Mouse (Mus musculus) hindbrain, embryonic 11.5 days (tissue): Measurements from ENCODE around the gene Gpr55. TPM values are rescaled to one million over a fixed set of nuclear protein-coding genes. Genes with fewer than 3 reads are reported as not detected.

ENCODE experiments used
- ATAC-seq: fragments of 200-750 bp; cut with Nextera tagmentation; 2 replicates; pipeline ENCODE4 v1.8.0; 2017; ENCODE audit warnings: mild to moderate bottlenecking, moderate TSS enrichment, moderate library complexity; ENCODE audit not compliant: low FRiP score
- DNase-seq: peaks from one replicate; pipeline ENCODE4 v3.0.0-alpha.2; 2015; ENCODE audit warnings: low spot score
- H3K27ac ChIP-seq: fragments of 300-500 bp; sonication (generic); 2 replicates; pipeline ENCODE4 v1.5.1; 2014; ENCODE audit warnings: mild to moderate bottlenecking, low read depth, low read length
- H3K27me3 ChIP-seq: fragments of 300-500 bp; sonication (generic); 2 replicates; pipeline ENCODE4 v1.6.1; 2014; ENCODE audit warnings: mild to moderate bottlenecking, low read length, moderate library complexity, mixed read lengths; ENCODE audit not compliant: control insufficient read depth, insufficient read depth
- H3K36me3 ChIP-seq: fragments of 300-500 bp; sonication (generic); 2 replicates; pipeline ENCODE4 v1.6.1; 2014; ENCODE audit warnings: mild to moderate bottlenecking, low read length, moderate library complexity, mixed read lengths; ENCODE audit not compliant: control insufficient read depth, insufficient read depth
- H3K4me1 ChIP-seq: fragments of 300-500 bp; sonication (generic); replicated peaks from 2 replicates; pipeline ENCODE4 v1.6.1; 2014; ENCODE audit warnings: low read length, mixed read lengths; ENCODE audit not compliant: control insufficient read depth, insufficient read depth
- H3K4me2 ChIP-seq: fragments of 300-500 bp; sonication (generic); replicated peaks from 2 replicates; pipeline ENCODE4 v1.6.1; 2014; ENCODE audit warnings: mild to moderate bottlenecking, low read depth, low read length
- H3K4me3 ChIP-seq: fragments of 300-500 bp; sonication (generic); 2 replicates; pipeline ENCODE4 v1.5.1; 2014; ENCODE audit warnings: low read depth, low read length
- H3K9ac ChIP-seq: fragments of 300-500 bp; sonication (generic); 2 replicates; pipeline ENCODE4 v1.6.1; 2014; ENCODE audit warnings: low read depth, low read length
- H3K9me3 ChIP-seq: fragments of 300-500 bp; sonication (generic); 2 replicates; pipeline ENCODE4 v1.6.1; 2016; ENCODE audit warnings: low read length; ENCODE audit not compliant: control insufficient read depth
- WGBS: fragments of 180-500 bp; shearing (Covaris S2); extraction: QIAGEN DNeasy Blood & Tissue Kit; methylation state at CpG from one replicate; pipeline ENCODE4 v1.1.7; 2014; 5-methylcytosine and 5-hydroxymethylcytosine counted together
- polyA plus RNA-seq: library from polyadenylated mRNA; unstranded; fragments of >200 nt; fragmentation: Nextera tagmentation; extraction: Ambion mirVana; gene quantifications from 2 replicates; pipeline ENCODE4 v1.2.1, GENCODE M21; 2014

Gene Gpr55
- polyA plus RNA-seq, 1 experiment from 2014 or later = 0.08 TPM

DNA sequence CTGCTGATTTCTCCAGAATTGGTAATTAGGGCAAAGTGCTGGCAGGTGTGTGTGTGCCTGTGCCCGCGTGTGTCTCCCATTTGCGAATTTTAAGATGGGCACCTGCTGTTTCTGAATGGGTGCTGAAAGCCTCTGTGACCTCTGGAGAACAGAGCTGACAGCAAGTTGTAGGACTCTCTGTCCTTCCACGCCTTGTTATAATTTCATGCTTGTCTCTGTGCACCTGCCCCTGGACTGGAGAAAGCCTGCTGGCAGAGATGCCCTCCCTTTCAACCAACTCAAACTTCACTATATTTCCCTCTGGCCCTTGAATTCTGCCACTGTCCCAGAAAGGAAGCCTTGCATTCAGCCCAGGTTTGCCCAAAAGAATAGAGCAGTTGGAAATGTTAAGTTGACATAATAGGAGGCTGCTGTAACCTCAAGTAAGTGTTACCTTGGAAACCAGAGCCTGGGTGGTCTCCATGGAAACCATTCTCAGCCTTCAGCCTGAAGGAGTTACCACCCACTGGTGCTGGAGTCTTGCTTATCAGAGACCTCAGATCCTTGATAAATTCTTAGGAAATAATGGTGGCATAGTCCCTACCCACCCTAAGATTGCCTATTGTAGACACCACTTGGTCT, 43.9 kb downstream of the Gpr55 start:
- Histone ChIP-seq H3K27me3 (no peaks in the 10 kb centered on the region), H3K4me3 (no peak overlapping the region), H3K9me3 (no peaks in the 10 kb centered on the region), H3K4me2 (no peak overlapping the region), H3K9ac (no peak overlapping the region), H3K4me1 (peaks cover 6% of the 10 kb centered on the region; the same call in 1 of the 2 replicates), H3K27ac (peak overlapping the region; percentile 30; the same call in 1 of the 2 replicates), H3K36me3 (no peaks in the 10 kb centered on the region)
- DNase-seq (peak; percentile 69), ATAC-seq (peak; percentile 81)
- 19% methylated on average over 4 of the region's 4 CpGs for WGBS

DNA sequence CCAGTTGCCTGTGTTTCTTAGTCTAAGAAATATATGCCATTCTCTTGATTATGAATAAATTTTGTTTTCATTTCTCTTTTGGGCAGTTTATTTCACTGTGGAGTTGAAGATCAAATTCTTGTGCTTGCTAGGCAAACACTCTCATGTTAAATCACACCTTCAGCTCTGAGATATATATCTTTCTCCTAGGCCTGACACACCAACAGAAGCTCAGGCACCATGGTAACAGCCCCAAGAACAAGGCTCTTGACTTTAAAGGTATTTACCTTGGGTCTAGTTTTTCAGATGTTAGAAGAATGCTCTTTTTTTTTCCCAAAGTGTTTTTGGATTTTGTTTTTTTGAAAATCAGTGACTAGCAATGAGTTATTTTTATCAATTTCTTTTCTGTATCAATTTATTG, 44.9 kb downstream of the Gpr55 start:
- peaks cover 6% of the 10 kb centered on the region; the same call in 1 of the 2 replicates for H3K4me1 ChIP-seq
- H3K9ac ChIP-seq = no peak overlapping the region
- no peaks in the 10 kb centered on the region for H3K27me3 ChIP-seq
- H3K9me3 ChIP-seq = no peaks in the 10 kb centered on the region
- H3K36me3 ChIP-seq = no peaks in the 10 kb centered on the region
- H3K27ac ChIP-seq = no peak overlapping the region
- H3K4me3 ChIP-seq = no peak overlapping the region
- no peak for DNase-seq
- no peak overlapping the region for H3K4me2 ChIP-seq
- ATAC-seq = no peak

DNA sequence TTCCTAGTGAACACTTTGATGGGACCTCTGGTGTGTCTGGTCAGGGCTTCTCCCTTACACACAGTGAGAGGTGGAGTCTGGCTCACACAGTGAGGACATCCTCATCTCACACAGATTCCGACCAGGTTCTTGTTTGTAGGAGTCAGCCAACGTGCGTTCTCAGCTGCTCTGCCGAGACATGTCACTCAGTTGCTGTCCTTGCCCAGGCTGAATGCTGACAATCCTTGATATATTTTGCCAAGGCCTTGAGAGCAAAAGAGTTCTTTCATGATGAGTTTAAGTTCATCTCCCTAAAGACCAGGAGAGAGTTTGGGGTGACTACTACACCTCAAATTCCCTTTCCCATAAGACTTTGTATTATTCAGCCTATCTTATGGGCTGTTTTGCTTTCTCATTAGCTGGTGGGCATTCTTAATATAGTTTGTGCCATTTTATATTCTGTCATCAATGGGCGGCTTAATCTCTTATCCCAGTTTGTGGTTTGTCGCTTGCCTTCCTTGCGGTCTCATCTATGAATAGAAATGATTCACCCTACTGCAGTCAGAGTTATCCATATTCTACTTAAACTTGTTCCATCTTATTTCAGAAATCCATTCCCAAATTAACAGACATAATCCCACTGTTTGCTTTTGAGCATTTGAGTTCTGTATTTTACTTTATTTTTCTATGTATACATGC, 47.6 kb downstream of the Gpr55 start:
- DNase-seq (no peak), ATAC-seq (no peak)
- peaks cover 6% of the 10 kb centered on the region; the same call in 1 of the 2 replicates for H3K4me1 ChIP-seq
- H3K4me3 ChIP-seq = no peak overlapping the region
- WGBS = 88% methylated on average over 7 of the region's 7 CpGs
- H3K9me3 ChIP-seq = no peaks in the 10 kb centered on the region
- no peak overlapping the region for H3K4me2 ChIP-seq
- H3K36me3 ChIP-seq = no peaks in the 10 kb centered on the region
- no peak overlapping the region for H3K27ac ChIP-seq
- no peaks in the 10 kb centered on the region for H3K27me3 ChIP-seq
- H3K9ac ChIP-seq = no peak overlapping the region

DNA sequence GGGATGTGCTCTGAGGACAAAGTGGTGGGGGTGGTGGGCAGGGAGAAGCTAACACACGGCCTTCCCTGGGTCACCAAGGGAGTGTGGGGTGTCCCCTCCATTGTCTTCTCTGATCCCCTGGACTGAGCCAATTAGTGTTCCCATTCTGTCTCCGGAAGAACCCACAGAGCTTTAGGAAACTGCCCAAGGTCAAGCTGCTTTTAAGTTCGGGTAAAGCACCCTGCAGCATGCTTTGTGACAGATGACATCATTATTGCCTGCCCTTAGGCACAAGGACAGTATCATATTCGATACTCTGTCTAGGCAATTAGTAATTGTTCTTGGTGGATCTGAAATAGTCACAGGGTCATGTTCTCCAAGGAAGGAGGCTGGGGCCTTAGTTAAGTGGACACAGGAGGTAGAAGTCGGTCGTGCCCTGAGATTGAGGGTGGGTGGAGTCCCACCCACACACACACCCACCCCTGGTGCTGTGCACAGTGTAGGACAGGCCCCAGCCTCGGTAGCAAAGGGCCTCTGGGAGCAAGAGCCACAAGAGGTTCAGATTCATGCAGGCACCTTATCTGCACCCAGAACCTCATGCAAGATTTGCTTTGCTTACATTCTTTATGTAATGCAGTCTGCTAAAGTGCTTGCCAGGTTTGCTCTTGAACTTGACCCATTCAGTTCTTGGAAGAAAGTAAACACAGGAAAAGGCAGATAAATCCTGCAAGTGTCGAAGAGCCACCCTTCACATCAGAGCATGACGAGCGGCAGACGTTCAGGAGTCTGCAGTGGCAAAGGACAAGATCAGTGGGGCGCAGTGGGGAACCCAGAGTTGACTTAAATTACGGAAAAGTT, 51.8 kb downstream of the Gpr55 start:
- 73% methylated on average over 13 of the region's 13 CpGs for WGBS
- Histone ChIP-seq H3K9ac (no peak overlapping the region), H3K4me2 (no peak overlapping the region), H3K36me3 (0 out of 2 replicates have a peak, but pooled peaks cover 6% of the 10 kb centered on the region), H3K9me3 (no peaks in the 10 kb centered on the region), H3K4me3 (no peak overlapping the region), H3K27ac (no peak overlapping the region), H3K4me1 (no peaks in the 10 kb centered on the region), H3K27me3 (no peaks in the 10 kb centered on the region)
- DNase-seq (no peak), ATAC-seq (0 out of 2 replicates have a peak, but pooled peaks have one; percentile 46)

DNA sequence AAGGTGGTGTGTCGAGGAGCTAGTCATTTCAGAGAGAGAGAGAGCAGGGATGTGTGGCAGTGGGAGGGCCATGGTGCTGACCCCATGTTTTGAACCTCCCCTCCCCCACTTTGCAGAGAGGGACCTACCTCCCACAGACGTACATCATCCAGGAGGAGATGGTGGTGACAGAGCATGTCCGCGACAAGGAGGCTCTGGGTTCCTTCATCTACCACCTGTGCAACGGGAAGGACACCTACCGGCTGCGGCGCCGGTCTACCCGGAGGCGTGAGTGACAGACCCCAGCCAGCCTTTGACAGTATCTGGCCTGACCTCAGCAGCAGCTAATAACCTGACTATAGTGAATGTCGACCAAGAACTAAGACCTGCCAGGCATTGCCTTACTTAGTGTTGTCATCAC, 53.9 kb downstream of the Gpr55 start:
- DNase-seq (no peak), ATAC-seq (no peak)
- H3K4me1 ChIP-seq = no peaks in the 10 kb centered on the region
- H3K9ac ChIP-seq = no peak overlapping the region
- no peaks in the 10 kb centered on the region for H3K27me3 ChIP-seq
- no peak overlapping the region for H3K4me2 ChIP-seq
- H3K9me3 ChIP-seq = no peaks in the 10 kb centered on the region
- H3K36me3 ChIP-seq = 0 out of 2 replicates have a peak, but pooled peaks cover 6% of the 10 kb centered on the region
- 91% methylated on average over 12 of the region's 12 CpGs for WGBS
- no peak overlapping the region for H3K4me3 ChIP-seq
- no peak overlapping the region for H3K27ac ChIP-seq

DNA sequence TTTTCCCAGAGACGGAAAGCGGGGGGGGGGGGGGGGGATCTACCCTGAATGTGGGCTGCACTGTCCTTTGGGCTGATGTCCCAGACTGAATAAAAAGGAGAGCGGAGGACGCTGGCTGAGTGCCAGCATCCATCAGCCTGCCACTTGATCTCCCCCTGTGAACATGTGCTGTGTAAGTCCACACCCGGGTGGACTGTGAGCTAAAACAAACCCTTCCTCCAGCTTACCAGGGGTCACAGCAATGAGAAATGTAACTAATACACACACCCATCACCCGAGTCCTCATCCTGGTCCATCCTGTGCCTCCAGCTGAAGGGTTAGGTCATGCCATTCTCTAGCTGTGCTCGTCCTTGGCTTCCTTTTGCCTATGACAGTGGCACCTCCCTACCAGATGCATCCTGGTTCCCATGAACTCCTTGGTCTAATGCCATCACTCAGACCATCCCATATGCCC, 58.7 kb downstream of the Gpr55 start:
- no peaks in the 10 kb centered on the region for H3K9me3 ChIP-seq
- DNase-seq = peak; percentile 36
- peaks cover 17% of the 10 kb centered on the region for H3K4me1 ChIP-seq
- WGBS = 70% methylated on average over 7 of the region's 7 CpGs
- H3K36me3 ChIP-seq = 0 out of 2 replicates have a peak, but pooled peaks cover 6% of the 10 kb centered on the region
- H3K4me2 ChIP-seq = no peak overlapping the region
- no peaks in the 10 kb centered on the region for H3K27me3 ChIP-seq
- ATAC-seq = peak; percentile 59
- no peak overlapping the region for H3K4me3 ChIP-seq
- no peak overlapping the region for H3K27ac ChIP-seq
- H3K9ac ChIP-seq = no peak overlapping the region

DNA sequence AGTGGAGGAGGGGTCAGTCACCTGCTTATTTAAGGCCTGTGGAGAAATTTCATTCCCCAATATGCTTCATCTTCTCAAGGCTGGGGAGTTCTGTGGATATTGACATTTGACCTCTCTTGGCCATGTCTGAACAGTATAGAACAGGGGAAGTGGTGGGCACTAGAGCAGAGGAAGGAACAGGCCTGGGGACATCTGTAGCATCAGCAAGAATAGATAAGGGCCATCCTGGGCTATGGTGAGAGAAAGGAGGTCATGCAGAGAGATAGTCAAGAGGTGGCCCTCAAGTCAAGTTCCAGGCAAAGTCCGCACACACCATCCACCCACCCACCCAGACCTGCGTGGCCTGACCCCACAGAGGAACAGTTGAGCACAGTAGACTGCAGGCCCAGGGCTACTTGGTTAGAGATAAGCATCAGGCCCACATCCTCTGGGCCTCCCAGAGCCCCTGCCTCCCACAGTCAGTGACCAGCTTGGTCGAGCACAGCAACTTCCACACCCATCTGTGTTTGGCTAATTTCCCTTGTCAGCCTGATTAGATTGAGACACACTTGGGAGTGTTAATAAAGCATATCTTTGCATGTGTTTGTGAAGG, 59.2 kb downstream of the Gpr55 start:
- Histone ChIP-seq H3K27ac (no peak overlapping the region), H3K4me1 (peaks cover 18% of the 10 kb centered on the region), H3K9me3 (no peaks in the 10 kb centered on the region), H3K4me2 (no peak overlapping the region), H3K27me3 (no peaks in the 10 kb centered on the region), H3K9ac (no peak overlapping the region), H3K4me3 (no peak overlapping the region), H3K36me3 (0 out of 2 replicates have a peak, but pooled peaks cover 6% of the 10 kb centered on the region)
- WGBS = 67% methylated on average over 3 of the region's 3 CpGs
- DNase-seq (no peak), ATAC-seq (peak; percentile 48)

DNA sequence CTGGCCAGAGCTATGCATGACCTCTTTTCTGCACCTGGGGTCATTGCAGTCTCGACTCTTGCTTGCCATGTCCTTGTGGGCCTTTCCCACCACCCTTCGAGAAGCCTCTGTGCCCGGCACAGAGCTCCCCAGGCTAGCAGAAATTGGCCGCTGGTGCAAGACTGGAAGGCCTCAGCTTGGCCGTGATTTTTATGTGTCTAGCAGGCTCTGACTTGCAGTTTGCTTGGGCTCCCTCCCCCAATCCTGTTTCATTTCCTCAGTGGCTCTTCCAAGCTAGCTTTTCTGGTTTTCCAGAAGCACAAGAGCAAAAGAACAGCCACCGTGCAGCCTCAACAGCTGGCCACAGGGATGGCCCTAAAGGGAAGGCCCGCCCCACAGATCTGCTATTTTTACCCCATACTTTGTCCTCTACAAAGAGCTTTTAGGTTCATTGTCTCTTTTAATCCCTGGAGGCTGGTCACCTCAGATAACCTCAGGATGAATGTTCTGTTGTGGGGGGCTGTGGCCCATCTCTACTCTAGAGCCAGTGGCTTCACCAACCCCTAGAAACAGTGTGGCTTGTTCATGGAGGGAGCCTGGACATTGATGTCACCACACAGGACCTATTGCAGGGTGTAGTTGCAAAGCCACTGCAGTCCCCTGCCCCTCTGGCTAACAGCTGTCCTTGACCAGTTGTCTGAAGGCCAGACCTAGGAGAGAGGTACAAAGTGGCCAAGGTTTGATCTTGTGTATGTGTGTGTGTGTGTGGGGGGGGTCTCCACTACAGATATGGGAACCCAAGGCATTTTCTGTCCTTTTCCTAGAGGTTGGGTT, 60.1 kb downstream of the Gpr55 start:
- no peaks in the 10 kb centered on the region for H3K9me3 ChIP-seq
- H3K27me3 ChIP-seq = no peaks in the 10 kb centered on the region
- 75% methylated on average over 7 of the region's 7 CpGs for WGBS
- no peak overlapping the region for H3K4me2 ChIP-seq
- H3K9ac ChIP-seq = no peak overlapping the region
- H3K36me3 ChIP-seq = 0 out of 2 replicates have a peak, but pooled peaks cover 3% of the 10 kb centered on the region
- no peak overlapping the region for H3K27ac ChIP-seq
- H3K4me3 ChIP-seq = no peak overlapping the region
- ATAC-seq = no peak
- H3K4me1 ChIP-seq = peaks cover 21% of the 10 kb centered on the region
- DNase-seq = no peak
